Mouse (Mus musculus) megakaryocyte, adult 5-6 weeks (primary cell): ENCODE data around the gene Gm20388. TPM values are rescaled to one million over a fixed set of nuclear protein-coding genes. Genes with fewer than 3 reads are reported as not detected.
A peak's percentile ranks its signal among the peaks of the same experiment; 100 is the strongest.

Experiments
- ATAC-seq: 2 replicates; pipeline ENCODE4 v1.8.0; 2016; ENCODE audit warnings: mild to moderate bottlenecking, inconsistent platforms; ENCODE audit not compliant: poor library complexity, severe bottlenecking
- total RNA-seq, 2 experiments: library from RNA; stranded (forward) in 1 of 2; stranded (reverse) in 1 of 2; fragments of 153-499, 151-499 nt in 1 of 2; fragments of 221-1000, 200-1000 nt in 1 of 2; gene quantifications; 2 replicates each; pipeline versions ENCODE4 v1.2.3 to v1.2.4; 2015 to 2017

Gene Gm20388
- total RNA-seq, 2 experiments from 2014 or later: 7.6 to 15.5 TPM

DNA sequence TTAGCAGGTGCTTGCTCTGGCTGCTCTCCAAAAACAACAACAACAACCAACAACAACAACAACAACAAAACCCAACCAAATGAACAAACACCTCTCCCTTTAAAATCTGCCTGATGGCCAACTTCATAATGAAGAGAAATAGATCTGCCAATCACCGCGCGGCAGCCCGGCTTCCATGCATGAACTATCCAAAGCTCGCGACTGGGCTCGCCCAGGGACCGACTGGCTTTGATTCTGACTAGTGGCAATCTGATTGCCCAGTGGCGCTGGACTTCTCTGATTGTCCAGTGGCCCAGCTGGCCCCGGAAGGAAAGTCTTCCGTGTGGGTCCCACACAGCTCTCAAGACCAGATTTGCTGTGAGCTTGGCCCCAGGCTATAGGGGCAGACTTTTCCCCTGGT is 825.8 kb downstream of the Gm20388 start:
- ATAC-seq: no peak

DNA sequence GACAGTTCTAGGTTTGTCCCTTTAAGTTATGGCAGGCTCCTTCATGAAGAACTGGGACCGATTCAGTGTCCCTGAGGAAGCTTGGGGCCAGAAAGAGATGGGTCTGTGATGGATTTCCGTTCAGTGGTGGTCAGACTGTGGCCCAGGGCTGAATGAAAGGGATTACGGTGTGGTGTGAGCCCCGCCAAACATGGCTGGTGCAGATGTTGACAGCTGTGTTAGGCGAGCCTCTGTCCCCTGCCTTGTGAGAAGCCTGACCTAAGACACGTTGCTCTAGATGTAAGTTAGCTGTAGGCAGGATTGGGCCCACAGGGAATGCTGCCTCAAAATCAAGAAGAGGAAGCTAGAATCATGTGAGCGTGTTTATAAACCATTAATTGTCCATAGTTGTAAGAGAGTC is 826.5 kb downstream of the Gm20388 start:
- ATAC-seq: no peak

DNA sequence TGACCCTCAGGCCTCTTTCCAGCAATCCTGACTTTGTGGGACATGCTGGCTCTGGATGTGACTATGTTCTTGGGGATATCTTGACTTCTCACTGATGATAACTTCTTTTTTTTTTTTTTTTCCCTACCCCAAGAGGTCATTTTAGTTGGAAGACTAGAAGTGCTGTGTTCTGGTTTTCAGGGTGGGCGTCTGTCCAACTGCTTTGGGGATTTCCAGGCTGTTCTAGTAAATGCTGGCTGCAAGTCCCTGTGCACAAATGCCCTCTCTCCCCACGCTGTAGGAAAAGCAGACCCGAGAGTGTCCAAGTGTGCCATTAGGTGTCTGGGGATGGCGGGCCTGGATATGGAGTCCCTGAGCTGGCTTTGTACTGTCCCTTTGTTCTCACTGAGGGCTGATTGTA is 828.1 kb downstream of the Gm20388 start:
- ATAC-seq: no peak

DNA sequence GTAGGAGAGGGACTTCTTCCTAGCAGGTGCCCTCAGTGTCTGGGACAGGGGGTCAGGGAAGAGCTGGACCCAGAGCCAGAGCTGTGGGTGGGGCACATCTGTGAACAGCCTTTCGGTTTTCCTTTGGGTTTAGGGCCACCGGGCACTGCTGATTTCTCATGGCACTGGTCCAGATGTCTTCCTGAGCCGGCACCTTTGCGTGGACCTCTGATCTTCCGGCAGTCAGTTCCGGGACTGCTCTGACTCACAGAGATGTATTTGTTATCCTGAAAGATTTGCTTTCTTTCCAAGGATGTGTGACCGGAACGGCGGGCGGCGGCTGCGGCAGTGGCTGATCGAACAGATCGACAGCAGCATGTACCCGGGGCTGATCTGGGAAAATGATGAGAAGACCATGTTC is 828.9 kb downstream of the Gm20388 start:
- ATAC-seq: no peak

DNA sequence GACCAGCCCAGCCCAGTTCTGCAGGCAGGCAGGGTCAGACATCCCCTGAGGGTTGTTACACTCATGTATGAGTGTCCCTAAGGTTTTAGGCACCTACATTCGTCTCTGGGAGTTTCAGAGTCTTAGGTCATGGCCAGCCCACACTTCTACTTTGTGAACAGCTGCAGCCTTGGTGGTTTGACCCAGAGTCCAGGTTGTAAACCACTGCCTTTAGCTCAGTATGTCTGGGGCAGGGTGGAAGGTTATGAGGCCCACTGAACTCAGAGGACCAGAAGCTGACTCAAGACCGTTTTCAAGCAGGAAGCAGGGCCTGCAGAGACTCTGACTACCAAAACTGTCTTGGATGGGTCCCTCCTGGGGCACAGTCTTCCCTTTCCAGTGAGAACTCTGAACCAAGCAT is 829.9 kb downstream of the Gm20388 start:
- ATAC-seq: no peak

DNA sequence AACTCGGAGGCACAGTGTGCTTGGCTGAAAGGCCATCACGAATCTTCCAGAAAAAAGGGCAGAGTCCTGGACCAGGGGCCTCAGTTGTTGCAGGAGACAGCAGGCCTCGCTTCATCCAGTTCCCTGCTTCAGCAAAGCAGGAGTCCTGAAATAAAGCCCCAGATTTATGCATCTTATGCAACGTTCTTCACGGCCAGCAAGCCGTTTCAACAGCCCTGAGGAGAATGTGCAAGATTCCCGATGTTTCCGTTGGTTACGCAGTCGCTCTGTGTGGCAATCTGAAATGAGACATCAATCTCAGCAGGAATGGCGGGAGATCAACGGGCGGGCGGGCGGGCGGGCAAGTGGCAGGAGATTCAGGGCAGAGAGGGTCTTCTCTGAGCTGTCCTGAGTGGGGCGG is 830.4 kb downstream of the Gm20388 start:
- peak; percentile 28 for ATAC-seq

DNA sequence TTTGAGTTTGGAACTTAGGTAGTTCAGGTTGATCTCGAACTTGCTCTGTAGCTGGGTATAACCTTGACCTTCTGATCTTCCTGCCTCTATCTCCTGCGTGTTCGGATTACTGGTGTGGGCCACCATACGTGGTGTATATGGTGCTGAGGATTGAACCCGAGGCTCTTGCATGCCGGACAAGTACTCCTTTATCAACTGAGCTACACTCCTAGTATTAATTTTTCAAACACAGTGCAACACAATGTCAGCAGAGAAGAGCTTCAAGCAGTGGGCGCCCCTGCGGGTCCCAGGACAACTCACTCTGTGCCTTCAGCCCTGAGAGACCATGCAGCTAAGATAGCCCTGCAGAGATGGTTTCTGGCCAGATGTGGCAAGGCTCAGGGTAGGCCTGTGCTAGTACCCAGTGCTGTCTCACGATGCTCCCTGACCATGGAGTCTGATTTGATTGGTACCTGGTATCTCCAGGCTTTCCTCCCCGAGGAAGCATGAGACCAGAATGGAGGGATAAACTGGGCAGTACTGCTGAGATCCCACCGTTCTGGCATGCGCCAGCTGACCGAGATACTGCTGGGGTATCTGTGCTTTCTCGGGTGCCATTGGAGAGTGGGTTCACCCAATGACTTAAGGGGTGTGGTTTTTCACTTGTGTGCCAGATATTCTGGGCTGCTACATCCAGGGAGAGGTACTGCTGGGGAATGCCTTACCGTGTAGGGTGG is 831.3 kb downstream of the Gm20388 start:
- ATAC-seq: no peak

DNA sequence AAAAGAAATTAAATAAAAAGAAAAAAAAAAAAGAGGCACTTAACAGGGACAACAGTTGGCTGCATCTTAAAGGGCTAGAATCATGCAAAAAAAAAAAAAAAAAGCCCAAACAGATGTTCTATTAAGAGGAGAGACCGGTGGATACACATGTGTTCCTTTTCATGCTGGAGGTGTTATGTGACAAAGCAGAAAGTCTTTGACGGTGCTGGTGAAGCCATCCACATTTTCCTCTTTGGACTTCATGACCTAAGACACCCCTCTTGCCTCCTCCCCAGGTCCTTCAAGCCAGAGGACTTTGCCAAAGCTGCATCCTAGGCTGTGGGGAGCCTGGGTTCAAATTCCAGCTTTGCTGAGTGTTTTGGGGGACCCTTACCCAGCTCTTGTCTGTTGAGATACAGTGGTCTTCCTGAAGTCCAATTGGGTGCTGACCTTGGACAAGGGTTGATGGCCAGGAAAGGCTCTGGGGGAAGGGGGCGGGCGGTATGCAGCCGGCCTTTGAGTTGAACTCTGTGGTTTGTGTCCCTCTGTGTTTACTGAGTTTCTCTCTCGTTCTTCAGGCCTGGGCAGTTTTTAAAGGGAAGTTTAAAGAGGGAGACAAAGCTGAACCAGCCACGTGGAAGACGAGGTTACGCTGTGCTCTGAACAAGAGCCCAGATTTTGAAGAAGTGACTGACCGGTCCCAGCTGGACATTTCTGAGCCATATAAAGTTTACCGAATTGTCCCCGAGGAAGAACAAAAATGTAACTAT is 832.7 kb downstream of the Gm20388 start:
- peak; percentile 28; the same call in 1 of the 2 replicates for ATAC-seq

DNA sequence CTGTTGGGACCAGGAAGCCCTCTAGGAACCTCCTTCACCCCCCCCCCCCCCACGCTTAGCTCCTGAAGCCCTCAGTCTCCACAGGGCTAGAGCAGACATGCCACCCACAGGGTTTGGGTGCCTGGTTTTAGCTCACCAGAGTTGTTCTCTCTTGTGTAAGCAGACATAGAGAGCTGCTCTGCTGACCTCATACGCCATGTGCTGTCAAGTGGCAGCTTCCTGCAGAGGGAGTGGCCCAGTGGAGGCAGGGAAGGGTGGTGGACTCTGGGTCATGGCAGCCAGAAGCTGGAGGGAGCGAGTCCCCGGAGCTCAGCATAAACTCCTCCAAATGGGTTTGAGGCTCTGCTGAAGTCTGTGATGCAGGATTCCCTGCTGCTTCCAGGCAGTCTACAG is 833.3 kb downstream of the Gm20388 start:
- ATAC-seq: no peak

DNA sequence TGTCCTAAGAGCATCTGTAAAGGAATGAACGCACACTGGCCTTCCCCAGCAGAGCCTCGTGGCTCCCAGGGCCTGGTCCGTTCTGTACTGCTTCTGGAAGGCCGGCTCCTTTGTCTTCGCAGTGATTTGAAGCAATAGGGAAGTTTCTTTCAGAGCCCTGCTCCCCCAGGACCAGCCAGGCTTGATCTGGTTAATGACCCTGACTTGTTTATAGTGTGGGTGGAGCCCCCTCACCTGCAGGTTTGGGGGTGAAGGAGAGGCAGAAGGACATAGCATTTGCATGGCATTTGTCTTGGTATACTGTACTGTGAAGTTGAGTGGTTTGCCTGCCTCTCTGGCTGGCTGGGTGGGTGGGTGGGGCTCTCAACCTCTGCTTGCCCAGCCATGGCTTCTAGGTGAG is 833.8 kb downstream of the Gm20388 start:
- ATAC-seq: no peak

DNA sequence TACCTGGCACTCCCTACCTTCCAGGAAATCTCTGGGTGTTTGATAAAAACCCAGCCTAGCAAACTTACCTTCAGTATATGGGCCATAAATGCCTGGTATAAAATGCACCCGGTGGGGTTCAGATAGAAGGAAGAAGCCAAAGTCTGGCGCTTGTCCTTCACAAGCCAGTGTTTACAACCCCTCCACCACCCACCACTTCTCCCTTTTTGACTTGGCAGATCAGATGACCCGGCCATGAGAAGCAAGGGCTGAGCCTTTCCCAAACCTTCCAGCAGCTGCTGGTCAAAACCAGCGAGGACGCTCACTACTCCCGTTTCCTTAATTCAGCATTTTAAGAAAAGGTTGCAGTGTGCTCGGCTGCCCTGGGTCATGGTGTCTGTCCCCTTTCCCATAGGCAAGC is 834.6 kb downstream of the Gm20388 start:
- ATAC-seq: no peak

DNA sequence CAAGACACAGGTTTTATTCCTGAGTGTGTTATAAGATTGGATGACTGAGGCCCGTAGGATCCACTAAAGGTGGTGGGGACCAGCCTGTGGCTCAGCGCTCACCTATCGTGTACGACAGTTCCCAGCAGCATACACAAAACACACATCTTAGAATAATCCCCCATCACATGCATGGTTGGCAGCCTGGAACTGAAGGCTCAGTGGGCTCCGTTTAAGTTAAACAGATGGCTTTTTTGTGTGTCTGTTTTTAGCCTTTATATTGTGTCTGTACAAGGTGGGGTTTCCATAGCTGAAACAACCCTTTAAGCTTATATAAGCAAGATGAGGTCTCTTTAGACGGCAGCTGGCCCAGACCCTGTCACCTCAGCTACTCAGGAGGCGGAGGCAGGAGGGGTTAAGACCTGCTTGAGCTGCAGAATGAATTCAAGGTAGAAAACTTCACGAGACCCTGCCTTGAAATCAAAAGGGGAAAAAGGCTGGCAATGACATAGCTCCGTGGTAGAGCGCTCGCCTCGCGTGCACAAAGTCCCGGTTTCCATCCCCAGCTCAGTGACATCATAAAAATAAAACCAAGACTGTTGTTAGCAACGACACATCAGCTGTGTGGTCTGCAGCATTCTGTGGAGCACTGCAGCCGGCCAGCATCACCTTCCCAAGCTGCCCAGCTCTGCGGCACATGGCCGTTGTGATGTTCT is 835.5 kb downstream of the Gm20388 start:
- no peak for ATAC-seq

DNA sequence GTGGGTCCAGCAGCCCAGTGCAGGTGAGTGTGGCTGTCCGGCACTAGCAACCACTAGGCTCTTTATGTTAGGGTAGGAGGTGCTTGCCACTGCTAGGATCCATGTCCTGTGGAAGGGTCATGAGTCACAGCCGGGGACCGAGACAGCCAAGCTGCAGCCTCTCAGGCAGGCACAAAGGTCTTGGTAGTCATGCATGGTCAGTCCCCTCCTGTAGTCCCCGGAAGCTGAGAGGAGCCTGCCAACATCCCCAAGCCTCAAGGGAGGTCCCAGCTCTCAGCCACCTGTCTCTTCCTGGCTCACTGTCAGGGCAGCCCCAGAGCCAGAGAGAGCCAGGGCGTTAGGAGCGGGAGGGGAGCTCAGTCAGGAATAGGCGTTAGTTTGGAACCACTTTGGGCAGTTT is 836.6 kb downstream of the Gm20388 start:
- ATAC-seq: no peak

DNA sequence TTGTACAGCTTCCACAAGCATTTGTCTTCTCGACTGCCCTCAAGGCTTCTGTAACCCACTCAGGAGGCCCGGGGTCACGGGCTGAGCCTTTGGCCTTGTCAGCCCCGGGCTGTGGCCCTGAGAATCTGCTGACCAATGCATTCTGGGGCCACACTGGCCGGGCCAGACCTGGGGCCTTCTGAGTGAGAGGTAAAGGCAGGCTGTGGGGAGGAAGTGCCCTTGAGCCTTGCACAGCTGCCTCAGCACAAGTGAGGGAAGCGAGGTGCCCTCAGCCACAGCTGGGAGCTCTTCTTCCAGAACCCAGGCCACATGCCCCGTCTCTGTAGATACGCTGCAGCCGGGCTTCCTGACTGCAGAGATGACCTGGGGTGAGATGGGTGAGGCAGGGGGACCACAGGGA is 840.0 kb downstream of the Gm20388 start:
- ATAC-seq: no peak

DNA sequence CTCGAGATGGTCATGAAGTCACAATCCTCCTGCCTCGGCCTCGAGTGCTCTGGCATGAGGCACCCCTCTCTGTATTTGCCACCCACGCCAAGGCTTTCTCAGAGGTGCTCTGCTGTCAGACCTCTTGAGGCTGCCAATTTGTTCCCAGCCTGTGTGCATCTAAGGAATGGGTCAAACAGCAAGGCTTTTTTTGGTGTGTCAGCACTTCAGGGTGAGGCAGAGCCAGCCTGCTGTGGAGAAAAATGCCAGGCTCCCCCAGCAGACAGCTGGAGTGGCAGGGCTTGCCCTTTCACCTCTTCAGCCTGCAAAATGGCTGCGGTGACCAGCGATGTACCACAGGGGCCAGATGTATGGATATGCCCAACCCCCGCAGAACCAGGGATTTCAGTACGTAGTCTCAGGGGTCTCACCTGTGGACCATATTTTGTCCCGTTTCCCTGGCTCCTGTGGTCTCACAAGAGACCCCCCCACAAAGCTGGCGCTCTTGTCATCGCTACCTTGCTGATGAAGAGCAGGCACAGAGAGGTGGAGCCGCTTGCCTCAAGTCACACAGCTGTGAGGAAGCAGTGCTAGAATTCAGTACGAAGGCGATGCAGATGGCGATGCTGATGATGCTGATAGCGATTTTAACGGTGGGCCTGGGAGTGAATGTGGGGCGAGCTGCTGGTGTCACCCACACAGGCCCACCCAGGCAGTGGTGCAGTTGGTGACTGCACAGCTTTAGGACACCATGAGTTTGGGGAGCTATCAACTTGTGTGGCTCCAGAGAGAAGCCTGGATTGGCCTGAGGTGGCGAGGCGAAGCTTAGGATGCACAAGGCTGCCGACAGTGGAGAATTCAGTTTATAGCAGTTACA is 840.8 kb downstream of the Gm20388 start:
- ATAC-seq: no peak

DNA sequence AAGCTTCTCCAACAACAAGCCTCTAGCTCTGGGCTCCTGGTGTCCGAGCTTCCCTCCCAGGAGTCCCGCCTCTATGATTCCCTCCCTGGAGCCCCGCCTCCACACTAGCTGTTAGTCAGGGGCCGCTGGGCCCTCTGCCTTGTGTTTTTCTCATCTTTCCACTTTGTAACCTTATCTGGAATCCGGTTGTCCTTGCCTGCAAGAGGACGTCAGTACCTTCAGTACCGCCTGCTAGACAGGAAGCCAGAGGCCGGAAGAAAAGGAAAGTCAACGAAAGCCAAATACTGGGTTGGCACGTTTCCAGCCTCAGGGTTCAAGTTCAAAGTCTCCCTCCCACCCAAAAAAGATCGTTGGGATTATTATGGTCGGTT is 841.4 kb downstream of the Gm20388 start:
- ATAC-seq: peak; percentile 6; the same call in 1 of the 2 replicates

DNA sequence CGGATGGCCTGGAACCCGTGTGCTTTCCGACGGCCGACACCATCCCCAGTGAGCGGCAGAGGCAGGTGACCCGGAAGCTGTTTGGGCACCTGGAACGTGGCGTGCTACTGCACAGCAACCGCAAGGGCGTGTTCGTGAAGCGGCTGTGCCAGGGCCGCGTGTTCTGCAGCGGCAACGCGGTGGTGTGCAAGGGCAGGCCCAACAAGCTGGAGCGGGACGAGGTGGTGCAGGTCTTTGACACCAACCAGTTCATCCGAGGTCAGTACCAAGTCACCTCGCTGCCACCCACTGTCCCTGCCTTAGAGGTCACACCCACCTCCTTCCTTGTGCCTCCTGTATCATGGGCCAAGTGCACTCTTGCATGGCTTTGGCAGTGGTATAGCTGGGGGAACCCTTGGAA is 842.8 kb downstream of the Gm20388 start:
- ATAC-seq: no peak

DNA sequence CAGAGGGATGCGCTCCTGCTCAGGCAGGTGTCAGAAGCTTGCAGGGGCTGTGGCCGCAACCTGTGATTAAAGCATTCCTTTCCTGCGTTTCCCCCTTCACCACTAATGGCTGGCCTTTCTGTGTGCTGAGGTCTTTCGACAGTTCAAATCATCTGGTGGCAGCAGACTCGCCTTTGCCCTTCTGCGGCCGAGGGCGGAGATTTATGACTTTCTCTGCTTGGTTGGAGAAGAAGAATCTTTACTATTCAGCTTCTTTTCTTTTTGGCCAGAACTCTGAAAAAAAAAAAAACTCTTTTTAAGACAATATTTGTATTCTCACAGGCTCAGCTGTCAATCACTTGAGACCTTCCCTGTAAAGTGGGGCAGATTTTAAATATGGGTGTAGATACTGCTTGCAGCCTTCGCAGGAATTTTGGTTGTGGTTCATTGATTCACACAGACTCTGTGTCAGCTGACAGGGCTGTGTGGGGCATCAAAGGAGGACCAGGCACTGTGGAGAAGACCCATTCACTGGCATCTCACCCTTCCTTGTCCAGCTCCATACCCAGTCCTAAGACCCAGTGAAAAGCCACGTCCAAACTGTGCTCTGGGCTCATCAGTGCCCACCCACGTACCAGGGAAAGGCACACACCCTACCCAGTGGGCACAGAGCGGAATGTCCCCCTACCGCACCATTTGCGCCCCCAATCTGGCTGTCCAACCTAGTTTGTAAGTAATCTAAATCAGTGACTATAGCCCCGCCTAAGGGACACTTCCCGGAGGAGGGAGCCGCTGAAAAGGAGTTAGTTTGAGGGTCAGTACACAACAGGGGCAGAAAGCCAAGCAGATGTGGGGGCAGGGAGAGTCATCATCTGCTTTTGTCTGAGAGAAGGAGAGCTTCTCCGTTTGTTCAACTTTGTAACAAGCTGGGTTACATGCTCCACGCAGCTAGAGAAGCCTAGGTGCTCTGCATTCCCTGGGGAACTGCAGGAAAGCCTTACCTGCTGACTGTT is 845.0 kb downstream of the Gm20388 start:
- ATAC-seq: no peak

DNA sequence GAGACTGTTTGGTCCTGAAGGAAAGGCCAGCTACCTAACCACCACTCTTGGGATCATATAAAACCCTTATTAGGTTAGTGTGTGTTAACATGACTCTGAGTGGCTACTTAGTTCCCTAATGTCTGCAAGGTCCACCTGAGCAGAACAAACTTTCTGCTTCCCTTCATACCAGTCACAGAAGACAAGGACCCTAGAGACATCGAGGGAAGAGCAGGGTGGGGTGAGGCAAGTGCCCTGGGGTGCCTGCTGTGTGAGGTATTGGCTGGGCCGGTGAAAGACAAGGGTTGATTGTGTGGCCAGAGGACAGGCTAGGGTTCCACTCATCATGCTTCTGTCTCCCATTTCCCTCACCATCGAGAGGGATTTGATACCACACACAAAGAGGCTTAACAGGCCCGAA is 847.4 kb downstream of the Gm20388 start:
- ATAC-seq: no peak

DNA sequence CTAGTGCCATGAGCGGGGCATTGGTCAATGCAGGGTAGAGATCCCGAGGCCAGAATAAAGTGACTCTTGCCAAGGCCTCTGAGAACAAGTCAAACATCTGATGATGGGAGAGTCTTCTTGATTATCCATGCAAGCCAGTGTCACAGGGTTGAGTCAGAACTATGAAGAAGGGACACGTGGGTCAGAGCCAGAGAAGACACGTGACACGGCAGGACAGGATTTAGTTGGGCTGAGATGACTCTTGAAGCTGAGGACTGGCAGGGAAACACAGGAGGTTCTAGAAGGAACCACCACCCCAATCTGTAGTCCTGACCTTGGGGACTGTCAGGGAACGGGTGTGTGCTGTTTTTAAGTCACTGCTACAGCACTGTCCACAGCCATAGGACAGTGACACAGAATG is 849.2 kb downstream of the Gm20388 start:
- no peak for ATAC-seq
